19 mouse cellular contexts compared by ENCODE assay signal in the genomic region with DNA sequence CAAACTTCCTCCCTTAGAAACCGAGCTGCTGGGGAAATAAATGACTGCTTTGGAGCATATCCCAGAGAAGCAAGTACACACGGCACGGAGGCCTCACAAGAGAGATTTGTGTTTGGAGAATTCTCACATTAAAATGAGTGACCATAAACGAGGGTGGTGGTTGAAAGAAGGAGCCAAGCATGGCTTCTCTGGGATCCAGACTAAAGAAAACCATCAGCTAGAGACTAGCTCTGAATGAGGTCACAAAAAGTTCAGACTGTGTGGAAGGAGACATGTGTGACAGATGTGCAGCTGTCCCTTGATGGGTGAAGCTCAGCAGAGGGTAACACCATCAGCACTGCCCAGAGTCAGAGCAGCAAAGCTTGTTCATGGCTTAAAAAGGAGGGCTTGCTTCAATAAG.
A peak's percentile ranks its signal among the peaks of the same experiment; 100 is the strongest.
DNase-seq lines count a peak whose midpoint lies in the region; ATAC-seq and TF ChIP-seq lines count a peak whose summit lies in the region.
"Had no signal": no experiment of that assay in that cellular context is flagged by ENCODE, and none has a peak within 500 bp of the region (broad histone marks: within the 10 kb centered on the region; RNA-seq: fewer than 3 reads in every experiment).

No protein-coding gene starts in this region.

- TF ChIP-seq CTCF in hindbrain, postnatal 0 days (IDR thresholded peaks at IDR 0.05; ENCODE audit: low read depth) = no peak

- DNase-seq in kidney, adult 18-20 months = no peak
- peak; percentile 24 for DNase-seq in embryo, embryonic 10.5 days (ENCODE audit: low spot score)
- peak; percentile 17 to 55 for DNase-seq in lung, postnatal 4 days
- DNase-seq in hindbrain, postnatal 0 days (ENCODE audit: low spot score) = no peak
- DNase-seq in liver, embryonic 11.5 days (ENCODE audit: low spot score) = no peak
- DNase-seq: adrenal gland, postnatal 25 days; B cell, adult 2 months; cerebellum, adult 11 months; cerebellum, postnatal 14 days; gastrocnemius, postnatal 25 days; kidney, adult 11 months; retina, postnatal 1 day; thymus, adult 18-20 months had no signal

- no peaks in the 10 kb centered on the region for H3K27me3 ChIP-seq in kidney, embryonic 15.5 days
- H3K27me3 ChIP-seq in embryonic facial prominence, embryonic 15.5 days = no peaks in the 10 kb centered on the region
- no peaks in the 10 kb centered on the region for H3K27me3 ChIP-seq in hindbrain, postnatal 0 days (ENCODE audit: insufficient read depth, low read length)
- no peaks in the 10 kb centered on the region for H3K27me3 ChIP-seq in liver, embryonic 11.5 days (replicated peaks; ENCODE audit: control insufficient read depth, insufficient read depth, low read length)
- H3K27me3 ChIP-seq: embryonic facial prominence, embryonic 13.5 days; heart, embryonic 15.5 days; limb, embryonic 12.5 days had no signal

- 20% methylated on average over 4 of the region's 4 CpGs for WGBS in kidney, embryonic 15.5 days
- WGBS in embryonic facial prominence, embryonic 15.5 days = 34% methylated on average over 4 of the region's 4 CpGs
- WGBS in hindbrain, postnatal 0 days = 54% methylated on average over 4 of the region's 4 CpGs
- 51% methylated on average over 4 of the region's 4 CpGs for WGBS in liver, embryonic 11.5 days

- H3K9ac ChIP-seq in kidney, embryonic 15.5 days = no peak overlapping the region
- H3K9ac ChIP-seq in embryonic facial prominence, embryonic 15.5 days = no peak overlapping the region
- H3K9ac ChIP-seq in hindbrain, postnatal 0 days (replicated peaks; ENCODE audit: low read length) = no peak overlapping the region
- no peak overlapping the region for H3K9ac ChIP-seq in liver, embryonic 11.5 days (ENCODE audit: low read depth, low read length)
- H3K9ac ChIP-seq: embryonic facial prominence, embryonic 13.5 days; heart, embryonic 15.5 days; limb, embryonic 12.5 days had no signal

- H3K9me3 ChIP-seq in kidney, embryonic 15.5 days (replicated peaks) = no peaks in the 10 kb centered on the region
- no peaks in the 10 kb centered on the region for H3K9me3 ChIP-seq in embryonic facial prominence, embryonic 15.5 days (replicated peaks)
- no peaks in the 10 kb centered on the region for H3K9me3 ChIP-seq in hindbrain, postnatal 0 days (ENCODE audit: low read length)
- H3K9me3 ChIP-seq in liver, embryonic 11.5 days (ENCODE audit: control insufficient read depth, low read length) = no peaks in the 10 kb centered on the region
- H3K9me3 ChIP-seq: embryonic facial prominence, embryonic 13.5 days; heart, embryonic 15.5 days; limb, embryonic 12.5 days had no signal

- peak; percentile 52; the same call in 1 of the 2 replicates for ATAC-seq in kidney, embryonic 15.5 days (replicated peaks; ENCODE audit: low FRiP score)
- peak; percentile 19; the same call in 1 of the 2 replicates for ATAC-seq in embryonic facial prominence, embryonic 15.5 days (ENCODE audit: insufficient number of reproducible peaks, low FRiP score, low TSS enrichment, low read depth)
- ATAC-seq in hindbrain, postnatal 0 days = no peak
- ATAC-seq in liver, embryonic 11.5 days (replicated peaks; ENCODE audit: low FRiP score) = no peak
- ATAC-seq: forebrain, embryonic 16.5 days had no signal

- no peaks in the 10 kb centered on the region for H3K36me3 ChIP-seq in kidney, embryonic 15.5 days
- no peaks in the 10 kb centered on the region for H3K36me3 ChIP-seq in embryonic facial prominence, embryonic 15.5 days
- H3K36me3 ChIP-seq in hindbrain, postnatal 0 days (ENCODE audit: insufficient read depth, low read length) = no peaks in the 10 kb centered on the region
- no peaks in the 10 kb centered on the region for H3K36me3 ChIP-seq in liver, embryonic 11.5 days (ENCODE audit: control insufficient read depth, insufficient read depth, low read length)
- H3K36me3 ChIP-seq: embryonic facial prominence, embryonic 13.5 days; heart, embryonic 15.5 days; limb, embryonic 12.5 days had no signal

- H3K4me1 ChIP-seq in kidney, embryonic 15.5 days = 0 out of 2 replicates have a peak, but pooled peaks cover 4% of the 10 kb centered on the region
- peaks cover 5% of the 10 kb centered on the region; the same call in 1 of the 2 replicates for H3K4me1 ChIP-seq in embryonic facial prominence, embryonic 15.5 days
- H3K4me1 ChIP-seq in hindbrain, postnatal 0 days (ENCODE audit: insufficient read depth, low read length) = no peaks in the 10 kb centered on the region
- H3K4me1 ChIP-seq in liver, embryonic 11.5 days (replicated peaks; ENCODE audit: control insufficient read depth, insufficient read depth, low read length) = no peaks in the 10 kb centered on the region
- H3K4me1 ChIP-seq: heart, embryonic 15.5 days; limb, embryonic 12.5 days had no signal

- H3K4me3 ChIP-seq in kidney, embryonic 15.5 days (replicated peaks) = no peak overlapping the region
- H3K4me3 ChIP-seq in embryonic facial prominence, embryonic 15.5 days (replicated peaks) = no peak overlapping the region
- no peak overlapping the region for H3K4me3 ChIP-seq in hindbrain, postnatal 0 days (ENCODE audit: low read length)
- no peak overlapping the region for H3K4me3 ChIP-seq in liver, embryonic 11.5 days (ENCODE audit: low read depth, low read length)
- H3K4me3 ChIP-seq: embryonic facial prominence, embryonic 13.5 days; heart, embryonic 15.5 days; limb, embryonic 12.5 days had no signal

- H3K27ac ChIP-seq in kidney, embryonic 15.5 days = peak overlapping the region; percentile 48; the same call in 1 of the 2 replicates
- H3K27ac ChIP-seq in embryonic facial prominence, embryonic 15.5 days (replicated peaks) = 0 out of 2 replicates have a peak overlapping the region, but pooled peaks have one; percentile 31
- no peak overlapping the region for H3K27ac ChIP-seq in hindbrain, postnatal 0 days
- H3K27ac ChIP-seq in liver, embryonic 11.5 days (ENCODE audit: low read depth, low read length) = no peak overlapping the region
- H3K27ac ChIP-seq: embryonic facial prominence, embryonic 13.5 days; heart, embryonic 15.5 days; limb, embryonic 12.5 days had no signal

- no peak overlapping the region for H3K4me2 ChIP-seq in kidney, embryonic 15.5 days
- no peak overlapping the region for H3K4me2 ChIP-seq in embryonic facial prominence, embryonic 15.5 days (replicated peaks)
- H3K4me2 ChIP-seq in hindbrain, postnatal 0 days (ENCODE audit: low read depth, low read length) = no peak overlapping the region
- no peak overlapping the region for H3K4me2 ChIP-seq in liver, embryonic 11.5 days
- H3K4me2 ChIP-seq: embryonic facial prominence, embryonic 13.5 days; heart, embryonic 15.5 days; limb, embryonic 12.5 days had no signal

Comparison
In these comparisons a context has a peak if more than half of its experiments do, and no peak if none do; other contexts are left out.
1. ATAC-seq: peak in kidney, embryonic 15.5 days (single experiment) and embryonic facial prominence, embryonic 15.5 days (single experiment); none in hindbrain, postnatal 0 days (single experiment) and liver, embryonic 11.5 days (single experiment).
2. H3K27ac ChIP-seq: peak in kidney, embryonic 15.5 days (single experiment) and embryonic facial prominence, embryonic 15.5 days (single experiment); none in hindbrain, postnatal 0 days (single experiment) and liver, embryonic 11.5 days (single experiment).
3. DNase-seq: peak in embryo, embryonic 10.5 days (single experiment) and lung, postnatal 4 days (2 of 2); none in kidney, adult 18-20 months (single experiment), hindbrain, postnatal 0 days (single experiment) and liver, embryonic 11.5 days (single experiment).